Mouse (Mus musculus): Measurements from ENCODE around the gene Gabrg3.
A peak's percentile ranks its signal among the peaks of the same experiment; 100 is the strongest.

Gabrg3 gene

GRCm38 (mm10) chr7:57065398-57065797 lies 321.6 kb downstream of the Gabrg3 start:
- DNase-seq (ENCODE audit: low spot score in 2 of 2), result no peak

- no peak for DNase-seq (ENCODE audit: low spot score in 2 of 2)
Measured at GRCm38 (mm10) chr7:57050906-57051635, 335.9 kb downstream of the Gabrg3 start.

GRCm38 (mm10) chr7:57037861-57038421 lies 349.0 kb downstream of the Gabrg3 start:
- no peak for DNase-seq (ENCODE audit: low spot score in 2 of 2)

GRCm38 (mm10) chr7:57000585-57001261 lies 386.3 kb downstream of the Gabrg3 start:
- DNase-seq (ENCODE audit: low spot score in 2 of 2), result no peak

GRCm38 (mm10) chr7:56997713-56998624 lies 389.0 kb downstream of the Gabrg3 start:
- DNase-seq (ENCODE audit: low spot score in 2 of 2), result no peak

- no peak for DNase-seq (ENCODE audit: low spot score in 2 of 2)
Measured at GRCm38 (mm10) chr7:56946398-56946797, 440.6 kb downstream of the Gabrg3 start.

- DNase-seq (ENCODE audit: low spot score in 2 of 2), result no peak
Measured at GRCm38 (mm10) chr7:56941606-56942005, 445.4 kb downstream of the Gabrg3 start.

GRCm38 (mm10) chr7:56938020-56938419 lies 449.0 kb downstream of the Gabrg3 start:
- no peak for DNase-seq (ENCODE audit: low spot score in 2 of 2)

GRCm38 (mm10) chr7:56919499-56919898 lies 467.5 kb downstream of the Gabrg3 start:
- no peak for DNase-seq (ENCODE audit: low spot score in 2 of 2)

GRCm38 (mm10) chr7:56914862-56915261 lies 472.1 kb downstream of the Gabrg3 start:
- DNase-seq (ENCODE audit: low spot score in 2 of 2), result no peak

GRCm38 (mm10) chr7:56899762-56900161 lies 487.2 kb downstream of the Gabrg3 start:
- DNase-seq (ENCODE audit: low spot score in 2 of 2), result no peak

GRCm38 (mm10) chr7:56867314-56868075 lies 519.5 kb downstream of the Gabrg3 start:
- no peak for DNase-seq (ENCODE audit: low spot score in 2 of 2)

- DNase-seq (ENCODE audit: low spot score in 2 of 2), result no peak
Measured at GRCm38 (mm10) chr7:56843565-56843964, 543.4 kb downstream of the Gabrg3 start.

GRCm38 (mm10) chr7:56825446-56825845 lies 561.5 kb downstream of the Gabrg3 start:
- DNase-seq (ENCODE audit: low spot score in 2 of 2), result no peak

GRCm38 (mm10) chr7:56801841-56802240 lies 585.1 kb downstream of the Gabrg3 start:
- DNase-seq (ENCODE audit: low spot score in 2 of 2), result no peak

GRCm38 (mm10) chr7:56779122-56779521 lies 607.9 kb downstream of the Gabrg3 start:
- DNase-seq (ENCODE audit: low spot score in 2 of 2), result peak in 1 of 2 experiments; percentile 5

GRCm38 (mm10) chr7:56768216-56768615 lies 618.8 kb downstream of the Gabrg3 start:
- DNase-seq (ENCODE audit: low spot score in 2 of 2), result no peak

- DNase-seq (ENCODE audit: low spot score in 2 of 2), result no peak
Measured at GRCm38 (mm10) chr7:56767796-56768195, 619.2 kb downstream of the Gabrg3 start.

- DNase-seq (ENCODE audit: low spot score in 2 of 2), result peak; percentile 17 to 26
Measured at GRCm38 (mm10) chr7:56765612-56766445, 621.2 kb downstream of the Gabrg3 start.

- no peak for DNase-seq (ENCODE audit: low spot score in 2 of 2)
Measured at GRCm38 (mm10) chr7:56729225-56729624, 657.8 kb downstream of the Gabrg3 start.
